Mouse (Mus musculus): ENCODE data around the gene Ptprn2. TPM values are rescaled to one million over a fixed set of nuclear protein-coding genes. Genes with fewer than 3 reads are reported as not detected.

Ptprn2 gene
- total and polyA plus RNA-seq, 3 experiments = 0.17 TPM; not detected in 2

DNA sequence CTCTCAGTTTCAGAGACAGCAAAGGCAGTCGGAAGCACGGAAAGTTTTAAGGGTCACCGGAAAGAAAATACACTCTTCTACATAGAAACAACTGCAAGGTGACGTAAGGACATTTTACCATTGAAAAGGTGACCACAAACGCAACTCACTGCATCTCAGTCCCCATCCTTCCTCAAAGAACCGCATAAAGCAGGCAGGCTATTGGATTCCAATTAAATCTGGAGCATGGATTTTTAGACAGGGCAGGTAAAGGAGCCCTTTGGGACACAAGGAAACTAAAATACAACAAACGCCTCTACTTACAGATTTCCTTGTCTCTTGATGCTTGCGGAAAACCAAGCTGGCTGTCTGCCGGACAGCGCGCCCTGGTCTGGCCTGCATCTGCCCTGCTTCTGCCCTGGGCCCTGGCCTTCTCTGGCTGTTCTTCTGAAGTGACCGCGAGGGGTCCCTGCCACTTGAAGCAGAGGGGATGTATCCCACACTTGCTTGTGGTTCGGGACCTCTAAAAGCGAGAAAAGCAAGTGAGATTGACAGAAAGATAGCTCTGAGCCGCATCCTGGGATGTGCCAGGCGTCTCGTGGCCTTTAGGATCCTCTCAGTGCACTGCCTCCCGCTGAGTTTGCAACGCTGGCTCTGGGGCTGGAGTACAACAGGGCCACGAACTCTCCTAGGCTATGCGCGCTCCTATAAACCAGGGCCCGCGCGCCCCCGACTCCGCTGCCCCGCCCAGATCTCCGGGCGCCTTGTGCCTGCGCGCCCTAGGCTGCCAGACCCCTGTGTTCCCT, 665.3 kb downstream of the Ptprn2 start:
- no peaks in the 10 kb centered on the region for H3K9me3 ChIP-seq (replicated peaks; ENCODE audit: low read length)
- H3K9ac ChIP-seq (ENCODE audit: insufficient read depth, low read depth) = no peak overlapping the region
- DNase-seq (ENCODE audit: extremely low read depth) = no peak
- no peaks in the 10 kb centered on the region for H3K79me2 ChIP-seq (replicated peaks; ENCODE audit: control insufficient read depth, extremely low read depth, insufficient read depth, poor library complexity, severe bottlenecking)
- H3K36me3 ChIP-seq (replicated peaks in 1 of 2; ENCODE audit: control insufficient read depth in 1 of 2, insufficient read depth in 1 of 2, low read length in 1 of 2) = no peaks in the 10 kb centered on the region
- dilution Hi-C loops (cut with MboI; ENCODE audit: extremely low pct_ligation_motif_present, extremely low pct_unique_long_range_greater_than_20kb, low sequenced_read_pairs) = no loop called here
- H3K27me3 ChIP-seq (replicated peaks) = peaks cover 46% of the 10 kb centered on the region
- TF ChIP-seq CHD1 (IDR thresholded peaks at IDR 0.05; ENCODE audit: low read depth, low read length) = no peak
- no peak for TF ChIP-seq POLR2AphosphoS2 (IDR thresholded peaks at IDR 0.05; ENCODE audit: low read depth, low read length)
- TF ChIP-seq ZMIZ1 (IDR thresholded peaks at IDR 0.05; ENCODE audit: low read depth, low read length) = no peak
- no peak for TF ChIP-seq USF2 (conservative IDR thresholded peaks at IDR 0.05; ENCODE audit: low read depth, low read length)
- no peak for TF ChIP-seq NRF1 (IDR thresholded peaks at IDR 0.05; ENCODE audit: low read depth, low read length)
- TF ChIP-seq EP300 (IDR thresholded peaks at IDR 0.05; ENCODE audit: low read length) = no peak
- H3K4me2 ChIP-seq (ENCODE audit: insufficient read depth, low read depth, poor library complexity, severe bottlenecking) = no peak overlapping the region
- H3K4me1 ChIP-seq (ENCODE audit: control insufficient read depth in 1 of 2, insufficient read depth in 2 of 2) = peaks cover 4 to 10% of the 10 kb centered on the region in 2 experiments; a peak in 3 of 4 replicates
- H3K27ac ChIP-seq (ENCODE audit: insufficient read depth, low read depth) = no peak overlapping the region
- no peak overlapping the region for H3K4me3 ChIP-seq (replicated peaks in 1 of 3; ENCODE audit: low read depth in 2 of 3, low read length in 2 of 3, poor library complexity in 1 of 3)
- in situ Hi-C loops (cut with MboI; ENCODE audit: low pct_ligation_motif_present, low pct_unique_long_range_greater_than_20kb, low sequenced_read_pairs) = no loop called here

DNA sequence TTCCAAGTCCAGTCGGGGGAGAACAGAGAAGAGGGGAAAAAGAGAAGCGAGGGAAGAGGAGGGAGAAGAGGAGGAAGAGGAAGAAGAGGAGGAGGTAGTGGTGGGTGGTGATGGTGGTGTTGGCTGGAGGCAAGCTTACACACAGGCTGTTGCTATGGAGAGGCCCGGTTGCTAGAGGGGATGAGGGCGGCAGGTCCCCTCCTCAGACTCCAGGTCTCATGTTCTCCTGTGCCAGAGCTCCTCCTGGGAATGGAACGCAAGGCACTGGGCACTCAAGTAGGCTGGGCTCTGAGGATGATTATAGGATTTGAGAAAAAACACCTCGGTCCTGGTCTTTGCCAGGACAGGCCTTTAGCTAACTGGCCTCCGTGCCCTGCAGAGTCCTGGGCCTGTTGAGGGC, 666.1 kb downstream of the Ptprn2 start:
- dilution Hi-C loops (cut with MboI; ENCODE audit: extremely low pct_ligation_motif_present, extremely low pct_unique_long_range_greater_than_20kb, low sequenced_read_pairs) (no loop called here), in situ Hi-C loops (cut with MboI; ENCODE audit: low pct_ligation_motif_present, low pct_unique_long_range_greater_than_20kb, low sequenced_read_pairs) (no loop called here)
- H3K4me3 ChIP-seq (replicated peaks in 1 of 3; ENCODE audit: low read depth in 2 of 3, low read length in 2 of 3, poor library complexity in 1 of 3) = no peak overlapping the region
- peaks cover 46% of the 10 kb centered on the region for H3K27me3 ChIP-seq (replicated peaks)
- no peak for DNase-seq (ENCODE audit: extremely low read depth)
- no peaks in the 10 kb centered on the region for H3K79me2 ChIP-seq (replicated peaks; ENCODE audit: control insufficient read depth, extremely low read depth, insufficient read depth, poor library complexity, severe bottlenecking)
- H3K4me2 ChIP-seq (ENCODE audit: insufficient read depth, low read depth, poor library complexity, severe bottlenecking) = no peak overlapping the region
- no peak overlapping the region for H3K27ac ChIP-seq (ENCODE audit: insufficient read depth, low read depth)
- H3K36me3 ChIP-seq (replicated peaks in 1 of 2; ENCODE audit: control insufficient read depth in 1 of 2, insufficient read depth in 1 of 2, low read length in 1 of 2) = no peaks in the 10 kb centered on the region
- H3K9me3 ChIP-seq (replicated peaks; ENCODE audit: low read length) = no peaks in the 10 kb centered on the region
- TF ChIP-seq NRF1 (IDR thresholded peaks at IDR 0.05; ENCODE audit: low read depth, low read length) (no peak), RAD21 (IDR thresholded peaks at IDR 0.05; ENCODE audit: low read depth, low read length) (no peak)
- H3K4me1 ChIP-seq (ENCODE audit: control insufficient read depth in 1 of 2, insufficient read depth in 2 of 2) = peaks cover 4 to 10% of the 10 kb centered on the region in 2 experiments; a peak in 3 of 4 replicates
- H3K9ac ChIP-seq (ENCODE audit: insufficient read depth, low read depth) = no peak overlapping the region

DNA sequence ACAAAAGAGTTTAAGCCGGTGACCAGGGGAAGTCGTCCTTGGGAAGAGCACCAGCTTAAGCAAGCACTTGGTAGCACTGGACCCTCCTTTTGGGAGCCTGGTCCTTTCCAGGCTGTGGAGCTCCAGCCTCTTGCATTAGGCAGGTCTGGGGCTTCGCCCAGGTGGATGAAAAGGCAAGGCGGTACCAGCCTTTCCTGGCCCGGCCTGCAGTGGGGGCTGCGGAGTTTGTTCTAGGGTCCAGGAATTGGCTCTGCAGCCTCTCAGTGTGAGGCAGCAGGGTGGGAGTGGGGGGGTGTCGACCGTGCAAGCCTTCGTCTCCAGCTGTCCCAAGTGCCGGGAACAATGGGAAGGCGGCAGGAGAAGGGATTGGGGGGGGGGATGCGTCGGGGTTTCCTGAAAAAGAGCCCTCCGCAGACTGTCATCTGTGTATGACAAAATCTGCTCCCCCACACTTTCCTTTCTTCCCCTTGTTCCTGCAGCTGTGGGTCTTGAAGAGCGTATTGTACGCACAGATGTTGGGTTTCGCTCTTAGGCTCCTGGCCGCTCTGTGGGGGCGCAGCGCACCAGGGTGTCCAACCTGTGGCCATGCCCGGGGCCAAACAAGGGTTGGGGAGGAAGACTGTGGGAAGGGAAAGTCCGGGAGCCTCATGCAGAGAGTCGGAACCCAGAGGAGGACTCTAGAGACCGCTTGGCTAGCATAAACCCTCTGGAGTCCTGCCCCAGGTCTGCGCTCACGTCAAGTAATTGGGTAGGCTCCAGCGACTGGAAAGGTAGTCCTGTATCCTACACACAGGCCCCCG, 667.0 kb downstream of the Ptprn2 start:
- Histone ChIP-seq H3K4me2 (ENCODE audit: insufficient read depth, low read depth, poor library complexity, severe bottlenecking) (no peak overlapping the region), H3K79me2 (replicated peaks; ENCODE audit: control insufficient read depth, extremely low read depth, insufficient read depth, poor library complexity, severe bottlenecking) (no peaks in the 10 kb centered on the region), H3K36me3 (replicated peaks in 1 of 2; ENCODE audit: control insufficient read depth in 1 of 2, insufficient read depth in 1 of 2, low read length in 1 of 2) (no peaks in the 10 kb centered on the region), H3K27ac (ENCODE audit: insufficient read depth, low read depth) (no peak overlapping the region), H3K9me3 (replicated peaks; ENCODE audit: low read length) (no peaks in the 10 kb centered on the region), H3K9ac (ENCODE audit: insufficient read depth, low read depth) (no peak overlapping the region), H3K4me3 (replicated peaks in 1 of 3; ENCODE audit: low read depth in 2 of 3, low read length in 2 of 3, poor library complexity in 1 of 3) (peak overlapping the region in 1 of 3 experiments; percentile 57), H3K4me1 (ENCODE audit: control insufficient read depth in 1 of 2, insufficient read depth in 2 of 2) (peaks cover 4 to 10% of the 10 kb centered on the region in 2 experiments; a peak in 3 of 4 replicates), H3K27me3 (replicated peaks) (peaks cover 45% of the 10 kb centered on the region)
- TF ChIP-seq USF1 (IDR thresholded peaks at IDR 0.05; ENCODE audit: low read depth, low read length) (no peak), ZC3H11A (IDR thresholded peaks at IDR 0.05; ENCODE audit: low read depth, low read length) (no peak), JUN (IDR thresholded peaks at IDR 0.05; ENCODE audit: insufficient read depth, low read depth, low read length) (no peak), CTCF (conservative IDR thresholded peaks at IDR 0.05 in 1 of 2, IDR thresholded peaks at IDR 0.05 in 1 of 2; ENCODE audit: low read depth in 2 of 2, low read length in 2 of 2) (no peak), ZMIZ1 (IDR thresholded peaks at IDR 0.05; ENCODE audit: low read depth, low read length) (no peak), SMC3 (IDR thresholded peaks at IDR 0.05; ENCODE audit: low read depth, low read length) (no peak)
- in situ Hi-C loops (cut with MboI; ENCODE audit: low pct_ligation_motif_present, low pct_unique_long_range_greater_than_20kb, low sequenced_read_pairs) (no loop called here), dilution Hi-C loops (cut with MboI; ENCODE audit: extremely low pct_ligation_motif_present, extremely low pct_unique_long_range_greater_than_20kb, low sequenced_read_pairs) (no loop called here)
- DNase-seq (ENCODE audit: extremely low read depth) = peak; percentile 17
